Mouse (Mus musculus) left cerebral cortex, adult 2 months (tissue): ENCODE measurements around the gene Nedd9. TPM values are rescaled to one million over a fixed set of nuclear protein-coding genes. Genes with fewer than 3 reads are reported as not detected.

Experiments
- DNase-seq, 2 experiments: peaks; one replicate each; pipeline ENCODE4 v3.0.0; 2021 to 2022; ENCODE audit warnings: low spot score in 2 of 2, mixed read lengths in 1 of 2; ENCODE audit errors: extremely low spot score in 1 of 2
- H3K27ac ChIP-seq: fragments of 200-600 bp; 2 replicates; pipeline ENCODE4 v1.8.1; 2022
- H3K4me3 ChIP-seq: fragments of 200-600 bp; 2 replicates; pipeline ENCODE4 v1.8.1; 2022
- CTCF ChIP-seq: fragments of 200-600 bp; IDR thresholded peaks from 2 replicates; pipeline ENCODE4 v1.8.1; 2022; ENCODE audit warnings: antibody characterized with exemption, mild to moderate bottlenecking, moderate library complexity
- intact Hi-C: fragments of 180-260 bp; cut with DNase I; formaldehyde crosslinking; loops from one replicate; pipeline ENCODE4 v1.15.1; 2025
- long read RNA-seq, 2 experiments: library from polyadenylated mRNA; stranded (forward); transcript quantifications; one replicate each; pipeline ENCODE4 v2.0.0; 2021; ENCODE audit warnings: borderline mapping rate in 2 of 2
- total RNA-seq, 2 experiments: library from RNA; stranded (reverse); gene quantifications; 2 replicates each; pipeline ENCODE4 v1.2.3; 2021

The Nedd9 gene
- total RNA-seq = 10 to 100 TPM in 1 of 2 experiments, 1 to 10 TPM in 1; 9.5 to 11.2 TPM
- long read RNA-seq, experiment 1, full-length matches to known transcripts = 13 of 14 reads
- long read RNA-seq, experiment 1, partial matches to known transcripts = 0 of 14 reads
- long read RNA-seq, experiment 1, other reads (novel, unspliced or antisense) = 1 of 14 reads
- long read RNA-seq, experiment 2, full-length matches to known transcripts = 4 of 6 reads
- long read RNA-seq, experiment 2, partial matches to known transcripts = 2 of 6 reads
- long read RNA-seq, experiment 2, other reads (novel, unspliced or antisense) = 0 of 6 reads

- Histone ChIP-seq H3K27ac (no peak within 1 kb of the TSS), H3K4me3 (no peak within 1 kb of the TSS; the same call in 1 of the 2 replicates)
- no peak for TF ChIP-seq CTCF
- no peak for DNase-seq
- intact Hi-C loops = no loop called here
Measured at GRCm38 (mm10) chr13:41486606-41487408, at the start of gene Nedd9. Nedd9 (minus strand) TSS chr13:41487362.

- no peak for DNase-seq
- no peak for TF ChIP-seq CTCF
- Histone ChIP-seq H3K4me3 (no peak overlapping the region), H3K27ac (no peak overlapping the region)
- intact Hi-C loops = no loop called here
Measured at GRCm38 (mm10) chr13:41532625-41533024, 45.5 kb upstream of the Nedd9 start.

GRCm38 (mm10) chr13:41530326-41530725 is 43.2 kb upstream of the Nedd9 start:
- no peak for DNase-seq
- no peak for TF ChIP-seq CTCF
- Histone ChIP-seq H3K4me3 (no peak overlapping the region), H3K27ac (no peak overlapping the region)
- intact Hi-C loops = no loop called here

GRCm38 (mm10) chr13:41524208-41524607 is 37.0 kb upstream of the Nedd9 start:
- TF ChIP-seq CTCF = no peak
- DNase-seq = no peak
- intact Hi-C loops = no loop called here
- Histone ChIP-seq H3K4me3 (no peak overlapping the region), H3K27ac (no peak overlapping the region)

GRCm38 (mm10) chr13:41521296-41521695 is 34.1 kb upstream of the Nedd9 start:
- TF ChIP-seq CTCF = no peak
- intact Hi-C loops = no loop called here
- Histone ChIP-seq H3K4me3 (no peak overlapping the region), H3K27ac (no peak overlapping the region)
- no peak for DNase-seq

GRCm38 (mm10) chr13:41520549-41521161 is 33.5 kb upstream of the Nedd9 start:
- no peak for DNase-seq
- no peak overlapping the region for H3K4me3 ChIP-seq
- intact Hi-C loops = no loop called here
- H3K27ac ChIP-seq = no peak overlapping the region
- TF ChIP-seq CTCF = no peak

- no peak overlapping the region for H3K4me3 ChIP-seq
- DNase-seq = no peak
- no peak for TF ChIP-seq CTCF
- H3K27ac ChIP-seq = no peak overlapping the region
- intact Hi-C loops = no loop called here
Measured at GRCm38 (mm10) chr13:41519792-41520191, 32.6 kb upstream of the Nedd9 start.

GRCm38 (mm10) chr13:41517193-41517592 is 30.0 kb upstream of the Nedd9 start:
- Histone ChIP-seq H3K27ac (no peak overlapping the region), H3K4me3 (no peak overlapping the region)
- no peak for DNase-seq
- intact Hi-C loops = no loop called here
- TF ChIP-seq CTCF = no peak

- DNase-seq = no peak
- no peak for TF ChIP-seq CTCF
- Histone ChIP-seq H3K4me3 (no peak overlapping the region), H3K27ac (no peak overlapping the region)
- intact Hi-C loops = no loop called here
Measured at GRCm38 (mm10) chr13:41515749-41516148, 28.6 kb upstream of the Nedd9 start.

GRCm38 (mm10) chr13:41514918-41515317 is 27.8 kb upstream of the Nedd9 start:
- no peak overlapping the region for H3K4me3 ChIP-seq
- intact Hi-C loops = no loop called here
- no peak overlapping the region for H3K27ac ChIP-seq
- no peak for TF ChIP-seq CTCF
- DNase-seq = no peak

- Histone ChIP-seq H3K4me3 (no peak overlapping the region), H3K27ac (no peak overlapping the region)
- intact Hi-C loops = no loop called here
- TF ChIP-seq CTCF = no peak
- DNase-seq = no peak
Measured at GRCm38 (mm10) chr13:41513456-41513855, 26.3 kb upstream of the Nedd9 start.

GRCm38 (mm10) chr13:41512243-41512642 is 25.1 kb upstream of the Nedd9 start:
- intact Hi-C loops = no loop called here
- no peak for DNase-seq
- Histone ChIP-seq H3K4me3 (no peak overlapping the region), H3K27ac (no peak overlapping the region)
- no peak for TF ChIP-seq CTCF
